8 mouse cellular contexts compared by ENCODE assay signal in genomic region chr14:27338034-27338708, GRCm38 (mm10).
DNase-seq lines count a peak whose midpoint lies in the region; ATAC-seq and TF ChIP-seq lines count a peak whose summit lies in the region.

No protein-coding gene starts in this region.

- H3K9ac ChIP-seq in embryonic facial prominence, embryonic 11.5 days (replicated peaks; ENCODE audit: low read length), result no peak overlapping the region
- no peak overlapping the region for H3K9ac ChIP-seq in lung, postnatal 0 days (replicated peaks; ENCODE audit: low read depth)

- no peak overlapping the region for H3K4me3 ChIP-seq in embryonic facial prominence, embryonic 11.5 days (ENCODE audit: low read depth, low read length)
- H3K4me3 ChIP-seq in embryonic facial prominence, embryonic 10.5 days, result no peak overlapping the region
- no peak overlapping the region for H3K4me3 ChIP-seq in lung, postnatal 0 days (ENCODE audit: low read depth, low read length)

- H3K9me3 ChIP-seq in embryonic facial prominence, embryonic 11.5 days (replicated peaks; ENCODE audit: control insufficient read depth, low read length), result no peaks in the 10 kb centered on the region
- no peaks in the 10 kb centered on the region for H3K9me3 ChIP-seq in embryonic facial prominence, embryonic 10.5 days
- no peaks in the 10 kb centered on the region for H3K9me3 ChIP-seq in lung, postnatal 0 days (ENCODE audit: low read length)

- no peaks in the 10 kb centered on the region for H3K36me3 ChIP-seq in embryonic facial prominence, embryonic 11.5 days (replicated peaks; ENCODE audit: control insufficient read depth, insufficient read depth, low read depth, low read length)
- no peaks in the 10 kb centered on the region for H3K36me3 ChIP-seq in embryonic facial prominence, embryonic 10.5 days (replicated peaks)
- H3K36me3 ChIP-seq in lung, postnatal 0 days (ENCODE audit: insufficient read depth, low read length), result no peaks in the 10 kb centered on the region

- H3K27ac ChIP-seq in embryonic facial prominence, embryonic 11.5 days (replicated peaks; ENCODE audit: low read depth, low read length), result no peak overlapping the region
- H3K27ac ChIP-seq in embryonic facial prominence, embryonic 10.5 days (replicated peaks), result no peak overlapping the region
- H3K27ac ChIP-seq in lung, postnatal 0 days (ENCODE audit: low read length), result no peak overlapping the region

- ATAC-seq in embryonic facial prominence, embryonic 11.5 days (replicated peaks; ENCODE audit: insufficient number of reproducible peaks, low FRiP score, low TSS enrichment, low read depth), result no peak
- ATAC-seq in lung, postnatal 0 days, result no peak
- no peak for ATAC-seq in megakaryocyte progenitor cell, adult 5-6 weeks (replicated peaks; ENCODE audit: poor library complexity)

- no peaks in the 10 kb centered on the region for H3K4me1 ChIP-seq in embryonic facial prominence, embryonic 11.5 days (ENCODE audit: control insufficient read depth, insufficient read depth, low read length)
- H3K4me1 ChIP-seq in embryonic facial prominence, embryonic 10.5 days, result peaks cover 19% of the 10 kb centered on the region
- peaks cover 8% of the 10 kb centered on the region for H3K4me1 ChIP-seq in lung, postnatal 0 days (ENCODE audit: insufficient read depth, low read depth, low read length)

- H3K27me3 ChIP-seq in embryonic facial prominence, embryonic 11.5 days (ENCODE audit: control insufficient read depth, insufficient read depth, low read length), result peaks cover 5% of the 10 kb centered on the region; the same call in 1 of the 2 replicates
- peaks cover 45% of the 10 kb centered on the region for H3K27me3 ChIP-seq in embryonic facial prominence, embryonic 10.5 days (replicated peaks; ENCODE audit: low read depth, poor library complexity, severe bottlenecking)
- H3K27me3 ChIP-seq in lung, postnatal 0 days (replicated peaks; ENCODE audit: insufficient read depth, low read length), result no peaks in the 10 kb centered on the region

- peak; percentile 54 for TF ChIP-seq CTCF in lung, postnatal 0 days (IDR thresholded peaks at IDR 0.05)

- WGBS in embryonic facial prominence, embryonic 11.5 days, result 34% methylated on average over 12 of the region's 12 CpGs
- WGBS in embryonic facial prominence, embryonic 10.5 days, result 36% methylated on average over 12 of the region's 12 CpGs
- WGBS in lung, postnatal 0 days, result 31% methylated on average over 12 of the region's 12 CpGs

- DNase-seq in embryonic facial prominence, embryonic 11.5 days (ENCODE audit: low spot score), result peak; percentile 81
- DNase-seq in embryonic facial prominence, embryonic 10.5 days (ENCODE audit: low spot score), result no peak
- peak; percentile 84 for DNase-seq in lung, postnatal 0 days (ENCODE audit: low spot score)
- DNase-seq in lung, adult 18-20 months, result no peak
- peak; percentile 21 for DNase-seq in c-Kit-negative CD71-positive TER-119-positive erythroid progenitor cells, embryonic 14.5 days (ENCODE audit: low read depth, low spot score)
- DNase-seq in heart, postnatal 4 days, result peak; percentile 57
- peak; percentile 63 for DNase-seq in retina, postnatal 1 day

- TF ChIP-seq EP300 in lung, postnatal 0 days (IDR thresholded peaks at IDR 0.05), result no peak

- no peak overlapping the region for H3K4me2 ChIP-seq in embryonic facial prominence, embryonic 11.5 days (ENCODE audit: low read depth, low read length)
- no peak overlapping the region; the same call in 1 of the 2 replicates for H3K4me2 ChIP-seq in lung, postnatal 0 days (replicated peaks; ENCODE audit: low read depth, low read length)

Comparison
In these comparisons a context has a peak if more than half of its experiments do, and no peak if none do; other contexts are left out.
1. DNase-seq: peak in embryonic facial prominence, embryonic 11.5 days (single experiment), lung, postnatal 0 days (single experiment), c-Kit-negative CD71-positive TER-119-positive erythroid progenitor cells, embryonic 14.5 days (single experiment), heart, postnatal 4 days (single experiment) and retina, postnatal 1 day (single experiment); none in embryonic facial prominence, embryonic 10.5 days (single experiment) and lung, adult 18-20 months (0 of 2).